Mouse (Mus musculus) CH12.LX (cell line): ENCODE results near the gene Olfr551.
"Not testable (repeated sequence)": the region's sequence is repeated elsewhere in the genome, so short reads cannot be mapped to it uniquely, and the experiment has no call there.

Experiments
- BHLHE40 ChIP-seq: IDR thresholded peaks from 2 replicates; pipeline ENCODE4 v1.6.1; 2011; ENCODE audit warnings: mild to moderate bottlenecking, low read depth, low read length, improper control_type of control experiment
- CTCF ChIP-seq, 2 experiments: IDR thresholded peaks in 1 of 2; conservative IDR thresholded peaks in 1 of 2; 2 replicates each; pipeline ENCODE4 v1.5.1; 2011 to 2012; ENCODE audit warnings: low read depth in 2 of 2, low read length in 2 of 2, improper control_type of control experiment in 1 of 2, inconsistent platforms in 1 of 2, mild to moderate bottlenecking in 1 of 2, moderate library complexity in 1 of 2
- ETS1 ChIP-seq: conservative IDR thresholded peaks from 2 replicates; pipeline ENCODE4 v1.6.1; 2012; ENCODE audit warnings: low read depth, mild to moderate bottlenecking, inconsistent platforms, low read length, improper control_type of control experiment, moderate library complexity
- MAZ ChIP-seq: IDR thresholded peaks from 2 replicates; pipeline ENCODE4 v1.6.1; 2012; ENCODE audit warnings: low read depth, mild to moderate bottlenecking, inconsistent platforms, low read length, improper control_type of control experiment, moderate library complexity
- POLR2A ChIP-seq: IDR thresholded peaks from 2 replicates; pipeline ENCODE4 v1.6.1; 2011; ENCODE audit warnings: low read depth, mild to moderate bottlenecking, improper control_type of control experiment, low read length

DNA sequence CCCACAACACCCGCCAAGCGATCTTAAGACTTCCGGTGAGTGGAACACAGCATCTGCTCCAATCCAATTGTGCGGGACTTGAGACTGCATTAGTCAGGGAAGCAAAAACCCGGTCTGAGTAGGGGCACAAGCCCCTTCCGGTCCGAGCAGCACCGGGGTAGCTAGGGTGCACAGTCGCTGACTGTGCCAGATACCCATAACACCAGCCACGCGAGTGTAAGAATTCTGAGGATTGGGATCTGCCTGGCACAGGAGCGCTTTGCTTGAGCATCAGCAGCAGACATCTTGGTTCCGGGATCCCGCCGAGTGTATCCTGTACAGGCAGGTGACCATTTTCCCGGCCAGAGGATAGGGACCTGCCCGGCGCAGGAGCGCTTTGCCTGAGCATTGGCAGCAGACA lies 28.7 kb upstream of the Olfr551 start:
- TF ChIP-seq BHLHE40; POLR2A; CTCF (conservative IDR thresholded peaks at IDR 0.05 in 1 of 2, IDR thresholded peaks at IDR 0.05 in 1 of 2; ENCODE audit: low read depth in 2 of 2, low read length in 2 of 2); MAZ; ETS1: not testable (repeated sequence)
